Mouse (Mus musculus) kidney, embryonic 14.5 days (tissue): ENCODE results near the gene Cdk14. TPM values are rescaled to one million over a fixed set of nuclear protein-coding genes. Genes with fewer than 3 reads are reported as not detected.
A peak's percentile ranks its signal among the peaks of the same experiment; 100 is the strongest.
"Not testable (repeated sequence)": the region's sequence is repeated elsewhere in the genome, so short reads cannot be mapped to it uniquely, and the experiment has no call there.

Source experiments
- ATAC-seq: fragments of 200-750 bp; cut with Nextera tagmentation; 2 replicates; pipeline ENCODE4 v1.8.0; 2017; ENCODE audit warnings: moderate number of reproducible peaks, mild to moderate bottlenecking, moderate TSS enrichment, moderate library complexity; ENCODE audit not compliant: low FRiP score, low TSS enrichment
- H3K27ac ChIP-seq: fragments of 300-500 bp; sonication (generic); 2 replicates; pipeline ENCODE4 v1.5.1; 2014; ENCODE audit warnings: low read depth, mild to moderate bottlenecking, low read length, moderate library complexity, mixed read lengths
- H3K27me3 ChIP-seq: fragments of 300-500 bp; sonication (generic); 2 replicates; pipeline ENCODE4 v1.6.1; 2014; ENCODE audit warnings: mild to moderate bottlenecking, low read length; ENCODE audit not compliant: control insufficient read depth, insufficient read depth
- H3K36me3 ChIP-seq: fragments of 300-500 bp; sonication (generic); 2 replicates; pipeline ENCODE4 v1.6.1; 2014; ENCODE audit warnings: low read length, mixed read lengths; ENCODE audit not compliant: control insufficient read depth, insufficient read depth
- H3K4me1 ChIP-seq: fragments of 300-500 bp; sonication (generic); 2 replicates; pipeline ENCODE4 v1.6.1; 2014; ENCODE audit warnings: low read length, mixed read lengths; ENCODE audit not compliant: control insufficient read depth, insufficient read depth
- H3K4me2 ChIP-seq: fragments of 300-500 bp; sonication (generic); replicated peaks from 2 replicates; pipeline ENCODE4 v1.6.1; 2014; ENCODE audit warnings: low read depth, mild to moderate bottlenecking, low read length
- H3K4me3 ChIP-seq: fragments of 300-500 bp; sonication (generic); 2 replicates; pipeline ENCODE4 v1.5.1; 2014; ENCODE audit warnings: mild to moderate bottlenecking, low read length
- H3K9ac ChIP-seq: fragments of 300-500 bp; sonication (generic); 2 replicates; pipeline ENCODE4 v1.6.1; 2014; ENCODE audit warnings: low read depth, mild to moderate bottlenecking, low read length, moderate library complexity
- H3K9me3 ChIP-seq: fragments of 300-500 bp; sonication (generic); 2 replicates; pipeline ENCODE4 v1.6.1; 2016; ENCODE audit warnings: low read length; ENCODE audit not compliant: control insufficient read depth
- WGBS: fragments of 180-500 bp; shearing (Covaris S2); extraction: QIAGEN DNeasy Blood & Tissue Kit; methylation state at CpG from one replicate; pipeline ENCODE4 v1.1.7; 2014; 5-methylcytosine and 5-hydroxymethylcytosine counted together
- polyA plus RNA-seq: library from polyadenylated mRNA; unstranded; fragments of >200 nt; fragmentation: Nextera tagmentation; extraction: Ambion mirVana; gene quantifications from 2 replicates; pipeline ENCODE4 v1.2.1, GENCODE M21; 2014

Gene Cdk14
- polyA plus RNA-seq, 1 experiment from 2014 or later = 18.9 TPM

GRCm38 (mm10) chr5:4904911-4905310 lies 515.2 kb downstream of the Cdk14 start:
- H3K36me3 ChIP-seq, H3K4me3 ChIP-seq, H3K27ac ChIP-seq, H3K4me1 ChIP-seq, H3K9ac ChIP-seq, ATAC-seq, H3K9me3 ChIP-seq, H3K27me3 ChIP-seq, H3K4me2 ChIP-seq: not testable (repeated sequence)
- 78% methylated on average over 3 of the region's 3 CpGs for WGBS

GRCm38 (mm10) chr5:4898241-4898640 lies 521.9 kb downstream of the Cdk14 start:
- Histone ChIP-seq H3K9ac (no peak overlapping the region), H3K27ac (0 out of 2 replicates have a peak overlapping the region, but pooled peaks have one; percentile 17), H3K4me1 (no peaks in the 10 kb centered on the region), H3K27me3 (no peaks in the 10 kb centered on the region), H3K36me3 (no peaks in the 10 kb centered on the region), H3K4me2 (no peak overlapping the region), H3K9me3 (no peaks in the 10 kb centered on the region), H3K4me3 (no peak overlapping the region)
- WGBS = 82% methylated on average over 2 of the region's 2 CpGs
- ATAC-seq = no peak

GRCm38 (mm10) chr5:4894988-4895387 lies 525.1 kb downstream of the Cdk14 start:
- Histone ChIP-seq H3K27ac (no peak overlapping the region), H3K9ac (no peak overlapping the region), H3K4me3 (no peak overlapping the region), H3K36me3 (no peaks in the 10 kb centered on the region), H3K4me1 (peaks cover 5% of the 10 kb centered on the region; the same call in 1 of the 2 replicates), H3K27me3 (no peaks in the 10 kb centered on the region), H3K4me2 (no peak overlapping the region), H3K9me3 (no peaks in the 10 kb centered on the region)
- ATAC-seq = no peak
- WGBS = 44% methylated on average over 3 of the region's 3 CpGs

- Histone ChIP-seq H3K4me3 (no peak overlapping the region), H3K9me3 (no peaks in the 10 kb centered on the region), H3K4me1 (peaks cover 5% of the 10 kb centered on the region; the same call in 1 of the 2 replicates), H3K36me3 (no peaks in the 10 kb centered on the region), H3K27ac (no peak overlapping the region; the same call in 1 of the 2 replicates), H3K9ac (no peak overlapping the region), H3K4me2 (no peak overlapping the region), H3K27me3 (no peaks in the 10 kb centered on the region)
- no peak for ATAC-seq
- 76% methylated on average over 5 of the region's 5 CpGs for WGBS
Observed at GRCm38 (mm10) chr5:4893852-4894207, 526.3 kb downstream of the Cdk14 start.

GRCm38 (mm10) chr5:4893206-4893851 lies 526.8 kb downstream of the Cdk14 start:
- Histone ChIP-seq H3K4me3 (no peak overlapping the region), H3K27me3 (no peaks in the 10 kb centered on the region), H3K4me2 (no peak overlapping the region), H3K9ac (no peak overlapping the region), H3K27ac (no peak overlapping the region; the same call in 1 of the 2 replicates), H3K36me3 (no peaks in the 10 kb centered on the region), H3K9me3 (no peaks in the 10 kb centered on the region), H3K4me1 (peaks cover 5% of the 10 kb centered on the region; the same call in 1 of the 2 replicates)
- ATAC-seq = no peak
- 64% methylated on average over 5 of the region's 5 CpGs for WGBS

GRCm38 (mm10) chr5:4892734-4893133 lies 527.4 kb downstream of the Cdk14 start:
- WGBS = 47% methylated on average over 4 of the region's 4 CpGs

GRCm38 (mm10) chr5:4891862-4892704 lies 528.0 kb downstream of the Cdk14 start:
- Histone ChIP-seq H3K4me2 (no peak overlapping the region), H3K27me3 (no peaks in the 10 kb centered on the region), H3K9me3 (no peaks in the 10 kb centered on the region), H3K4me3 (no peak overlapping the region), H3K9ac (no peak overlapping the region), H3K4me1 (peaks cover 5% of the 10 kb centered on the region; the same call in 1 of the 2 replicates), H3K27ac (no peak overlapping the region), H3K36me3 (no peaks in the 10 kb centered on the region)
- no peak; the same call in 1 of the 2 replicates for ATAC-seq
- WGBS = 64% methylated on average over 17 of the region's 17 CpGs

More at GRCm38 (mm10) chr5:4892734-4893133, 527.4 kb downstream of the Cdk14 start:
- Histone ChIP-seq H3K4me2 (no peak overlapping the region), H3K9me3 (no peaks in the 10 kb centered on the region), H3K36me3 (no peaks in the 10 kb centered on the region), H3K27me3 (no peaks in the 10 kb centered on the region), H3K9ac (no peak overlapping the region), H3K4me1 (peaks cover 5% of the 10 kb centered on the region; the same call in 1 of the 2 replicates), H3K27ac (no peak overlapping the region), H3K4me3 (no peak overlapping the region)
- no peak for ATAC-seq

- peaks cover 1% of the 10 kb centered on the region; the same call in 1 of the 2 replicates for H3K4me1 ChIP-seq
- H3K27ac ChIP-seq = no peak overlapping the region
- WGBS = 73% methylated on average over 4 of the region's 4 CpGs
- no peak overlapping the region for H3K4me2 ChIP-seq
- no peaks in the 10 kb centered on the region for H3K9me3 ChIP-seq
- no peak overlapping the region for H3K4me3 ChIP-seq
- no peak overlapping the region for H3K9ac ChIP-seq
- no peak for ATAC-seq
- no peaks in the 10 kb centered on the region for H3K27me3 ChIP-seq
- no peaks in the 10 kb centered on the region for H3K36me3 ChIP-seq
Observed at GRCm38 (mm10) chr5:4887069-4887468, 533.0 kb downstream of the Cdk14 start.

GRCm38 (mm10) chr5:4882841-4883240 lies 537.3 kb downstream of the Cdk14 start:
- H3K9me3 ChIP-seq = no peaks in the 10 kb centered on the region
- H3K4me1 ChIP-seq = no peaks in the 10 kb centered on the region
- no peak for ATAC-seq
- no peaks in the 10 kb centered on the region for H3K36me3 ChIP-seq
- no peak overlapping the region for H3K9ac ChIP-seq
- H3K4me2 ChIP-seq = no peak overlapping the region
- H3K27me3 ChIP-seq = no peaks in the 10 kb centered on the region
- H3K27ac ChIP-seq = no peak overlapping the region
- no peak overlapping the region for H3K4me3 ChIP-seq
- WGBS = 98% methylated on average over 1 of the region's 1 CpGs
